Mouse (Mus musculus) forebrain, postnatal 0 days (tissue): ENCODE measurements at regions not wholly inside any gene's neighbourhood (a gene's known extent, or its start where the extent isn't known, plus 50 kb on each side); places are given as distances from the start of the nearest gene placed in this dataset.

Experiments used
- ATAC-seq: fragments of 200-750 bp; cut with Nextera tagmentation; 2 replicates; pipeline ENCODE4 v1.8.0; 2017; ENCODE audit warnings: mild to moderate bottlenecking, moderate library complexity
- DNase-seq: peaks from one replicate; pipeline ENCODE4 v3.0.0-alpha.2; 2015
- H3K27ac ChIP-seq: fragments of 300-500 bp; sonication (generic); 2 replicates; pipeline ENCODE4 v1.5.1; 2014; ENCODE audit warnings: low read depth, mild to moderate bottlenecking, antibody characterized with exemption, low read length, moderate library complexity, mixed read lengths
- H3K27me3 ChIP-seq: fragments of 300-500 bp; sonication (generic); 2 replicates; pipeline ENCODE4 v1.6.1; 2014; ENCODE audit warnings: mild to moderate bottlenecking, low read length, mixed read lengths; ENCODE audit not compliant: insufficient read depth
- H3K36me3 ChIP-seq: fragments of 300-500 bp; sonication (generic); 2 replicates; pipeline ENCODE4 v1.6.1; 2014; ENCODE audit warnings: mild to moderate bottlenecking, moderate library complexity; ENCODE audit not compliant: insufficient read depth
- H3K4me1 ChIP-seq: fragments of 300-500 bp; sonication (generic); 2 replicates; pipeline ENCODE4 v1.6.1; 2014; ENCODE audit warnings: antibody characterized with exemption; ENCODE audit not compliant: insufficient read depth
- H3K4me2 ChIP-seq: fragments of 300-500 bp; sonication (generic); 2 replicates; pipeline ENCODE4 v1.6.1; 2014; ENCODE audit warnings: low read depth, mild to moderate bottlenecking, moderate library complexity
- H3K4me3 ChIP-seq: fragments of 300-500 bp; sonication (generic); 2 replicates; pipeline ENCODE4 v1.5.1; 2014; ENCODE audit warnings: low read depth, low read length, mixed read lengths
- H3K9ac ChIP-seq: fragments of 300-500 bp; sonication (generic); 2 replicates; pipeline ENCODE4 v1.6.1; 2014; ENCODE audit warnings: mild to moderate bottlenecking
- H3K9me3 ChIP-seq: fragments of 300-500 bp; sonication (generic); 2 replicates; pipeline ENCODE4 v1.6.1; 2016; ENCODE audit warnings: low read length
- CTCF ChIP-seq: sonication (generic); IDR thresholded peaks from 2 replicates; pipeline ENCODE4 v1.5.1; 2016; ENCODE audit warnings: antibody characterized with exemption, control low read depth, low read depth
- WGBS: fragments of 180-500 bp; shearing (Covaris S2); extraction: QIAGEN DNeasy Blood & Tissue Kit; methylation state at CpG from one replicate; pipeline ENCODE4 v1.1.7; 2014; 5-methylcytosine and 5-hydroxymethylcytosine counted together

GRCm38 (mm10) chr13:35151629-35152028 is 124.7 kb upstream of the Eci2 start:
- ATAC-seq: no peak
- Histone ChIP-seq H3K4me2 (no peak overlapping the region), H3K9me3 (no peaks in the 10 kb centered on the region), H3K9ac (no peak overlapping the region), H3K27ac (no peak overlapping the region), H3K27me3 (no peaks in the 10 kb centered on the region), H3K4me3 (no peak overlapping the region), H3K36me3 (no peaks in the 10 kb centered on the region), H3K4me1 (no peaks in the 10 kb centered on the region)
- TF ChIP-seq CTCF: no peak
- no peak for DNase-seq
- WGBS: 96% methylated on average over 1 of the region's 1 CpGs

GRCm38 (mm10) chr13:35159456-35159855 is 132.6 kb upstream of the Eci2 start:
- Histone ChIP-seq H3K4me1 (no peaks in the 10 kb centered on the region), H3K9ac (no peak overlapping the region), H3K4me2 (no peak overlapping the region), H3K27me3 (no peaks in the 10 kb centered on the region), H3K9me3 (no peaks in the 10 kb centered on the region), H3K4me3 (no peak overlapping the region), H3K36me3 (no peaks in the 10 kb centered on the region), H3K27ac (no peak overlapping the region)
- WGBS: 80% methylated on average over 3 of the region's 3 CpGs
- TF ChIP-seq CTCF: no peak
- DNase-seq (no peak), ATAC-seq (no peak)

- ATAC-seq: no peak
- DNase-seq: no peak
- WGBS: 2% methylated on average over 2 of the region's 2 CpGs
- Histone ChIP-seq H3K9ac (no peak overlapping the region), H3K4me2 (no peak overlapping the region), H3K4me3 (no peak overlapping the region), H3K36me3 (no peaks in the 10 kb centered on the region), H3K9me3 (no peaks in the 10 kb centered on the region), H3K27ac (no peak overlapping the region), H3K4me1 (no peaks in the 10 kb centered on the region), H3K27me3 (no peaks in the 10 kb centered on the region)
- TF ChIP-seq CTCF: no peak
Observed at GRCm38 (mm10) chr13:35160767-35161166, 133.9 kb upstream of the Eci2 start.

- TF ChIP-seq CTCF: no peak
- DNase-seq (no peak), ATAC-seq (no peak)
- H3K27ac ChIP-seq: no peak overlapping the region
- no peaks in the 10 kb centered on the region for H3K36me3 ChIP-seq
- no peaks in the 10 kb centered on the region for H3K27me3 ChIP-seq
- no peak overlapping the region for H3K4me2 ChIP-seq
- 39% methylated on average over 5 of the region's 5 CpGs for WGBS
- H3K9me3 ChIP-seq: no peaks in the 10 kb centered on the region
- no peak overlapping the region for H3K9ac ChIP-seq
- no peak overlapping the region for H3K4me3 ChIP-seq
- no peaks in the 10 kb centered on the region for H3K4me1 ChIP-seq
Observed at GRCm38 (mm10) chr13:35166080-35166479, 139.2 kb upstream of the Eci2 start.

- H3K9ac ChIP-seq: no peak overlapping the region
- DNase-seq: no peak
- H3K27me3 ChIP-seq: no peaks in the 10 kb centered on the region
- no peak overlapping the region for H3K4me2 ChIP-seq
- no peaks in the 10 kb centered on the region for H3K4me1 ChIP-seq
- H3K9me3 ChIP-seq: no peaks in the 10 kb centered on the region
- H3K36me3 ChIP-seq: no peaks in the 10 kb centered on the region
- WGBS: 77% methylated on average over 8 of the region's 8 CpGs
- no peak for ATAC-seq
- TF ChIP-seq CTCF: no peak
- no peak overlapping the region for H3K27ac ChIP-seq
- no peak overlapping the region for H3K4me3 ChIP-seq
Observed at GRCm38 (mm10) chr13:35166831-35167541, 140.1 kb upstream of the Eci2 start.

- no peak overlapping the region for H3K4me2 ChIP-seq
- no peak for TF ChIP-seq CTCF
- H3K4me3 ChIP-seq: no peak overlapping the region
- DNase-seq (no peak), ATAC-seq (no peak)
- no peaks in the 10 kb centered on the region for H3K36me3 ChIP-seq
- WGBS: 79% methylated on average over 11 of the region's 11 CpGs
- no peak overlapping the region for H3K9ac ChIP-seq
- H3K9me3 ChIP-seq: no peaks in the 10 kb centered on the region
- H3K4me1 ChIP-seq: no peaks in the 10 kb centered on the region
- H3K27ac ChIP-seq: no peak overlapping the region
- no peaks in the 10 kb centered on the region for H3K27me3 ChIP-seq
Observed at GRCm38 (mm10) chr13:35171562-35172254, 144.8 kb upstream of the Eci2 start.

GRCm38 (mm10) chr13:35173522-35173921 is 146.6 kb upstream of the Eci2 start:
- no peaks in the 10 kb centered on the region for H3K4me1 ChIP-seq
- no peak for TF ChIP-seq CTCF
- ATAC-seq: no peak
- no peaks in the 10 kb centered on the region for H3K36me3 ChIP-seq
- no peak overlapping the region for H3K27ac ChIP-seq
- no peak overlapping the region for H3K4me3 ChIP-seq
- H3K9me3 ChIP-seq: no peaks in the 10 kb centered on the region
- H3K9ac ChIP-seq: no peak overlapping the region
- 55% methylated on average over 2 of the region's 2 CpGs for WGBS
- no peak overlapping the region for H3K4me2 ChIP-seq
- no peaks in the 10 kb centered on the region for H3K27me3 ChIP-seq
- DNase-seq: no peak
